25 mouse cellular contexts compared by ENCODE assay signal in genomic region chr12:100012839-100013238, GRCm38 (mm10).
"Had no signal": no experiment of that assay in that cellular context is flagged by ENCODE, and none has a peak within 500 bp of the region (broad histone marks: within the 10 kb centered on the region; RNA-seq: fewer than 3 reads in every experiment).

No protein-coding gene starts in this region.

- H3K4me3 ChIP-seq: intestine, embryonic 15.5 days; kidney, embryonic 15.5 days; limb, embryonic 12.5 days; limb, embryonic 15.5 days; midbrain, embryonic 10.5 days; midbrain, embryonic 13.5 days; neural tube, embryonic 12.5 days; neural tube, embryonic 15.5 days had no signal

- ATAC-seq: intestine, embryonic 15.5 days; midbrain, embryonic 13.5 days; midbrain, embryonic 16.5 days had no signal

- H3K9me3 ChIP-seq: intestine, embryonic 15.5 days; kidney, embryonic 15.5 days; limb, embryonic 12.5 days; limb, embryonic 15.5 days; midbrain, embryonic 10.5 days; midbrain, embryonic 13.5 days; neural tube, embryonic 12.5 days; neural tube, embryonic 15.5 days had no signal

- H3K4me1 ChIP-seq: intestine, embryonic 15.5 days; kidney, embryonic 15.5 days; limb, embryonic 15.5 days; midbrain, embryonic 10.5 days; midbrain, embryonic 13.5 days; neural tube, embryonic 12.5 days; neural tube, embryonic 15.5 days had no signal

- H3K27ac ChIP-seq: intestine, embryonic 15.5 days; kidney, embryonic 15.5 days; limb, embryonic 12.5 days; limb, embryonic 15.5 days; liver, embryonic 14.5 days; midbrain, embryonic 10.5 days; midbrain, embryonic 13.5 days; neural tube, embryonic 12.5 days; neural tube, embryonic 15.5 days; stomach, postnatal 0 days had no signal

- H3K36me3 ChIP-seq: intestine, embryonic 15.5 days; kidney, embryonic 15.5 days; limb, embryonic 12.5 days; limb, embryonic 15.5 days; midbrain, embryonic 10.5 days; midbrain, embryonic 13.5 days; neural tube, embryonic 12.5 days; neural tube, embryonic 15.5 days had no signal

- H3K9ac ChIP-seq: intestine, embryonic 15.5 days; kidney, embryonic 15.5 days; limb, embryonic 12.5 days; limb, embryonic 15.5 days; liver, embryonic 14.5 days; midbrain, embryonic 13.5 days; neural tube, embryonic 12.5 days; neural tube, embryonic 15.5 days had no signal

- H3K4me2 ChIP-seq: intestine, embryonic 15.5 days; kidney, embryonic 15.5 days; limb, embryonic 12.5 days; limb, embryonic 15.5 days; midbrain, embryonic 13.5 days; neural tube, embryonic 12.5 days; neural tube, embryonic 15.5 days had no signal

- H3K27me3 ChIP-seq: intestine, embryonic 15.5 days; kidney, embryonic 15.5 days; limb, embryonic 12.5 days; limb, embryonic 15.5 days; midbrain, embryonic 13.5 days; neural tube, embryonic 12.5 days; neural tube, embryonic 15.5 days had no signal

- DNase-seq: kidney, adult 11 months; kidney, adult 8-10 months; kidney, postnatal 10 days; kidney, postnatal 36 days; layer of hippocampus, postnatal 36 days; left cerebral cortex, postnatal 4 days; lung, adult 18-20 months; lung, postnatal 14 days; right cerebral cortex, adult 18-20 months; right cerebral cortex, postnatal 14 days; right cerebral cortex, postnatal 4 days; thymus, adult 2 months; thymus, postnatal 14 days; thymus, postnatal 4 days had no signal
